Mouse (Mus musculus): Measurements from ENCODE around the gene Fgf4.

Fgf4 gene

DNA sequence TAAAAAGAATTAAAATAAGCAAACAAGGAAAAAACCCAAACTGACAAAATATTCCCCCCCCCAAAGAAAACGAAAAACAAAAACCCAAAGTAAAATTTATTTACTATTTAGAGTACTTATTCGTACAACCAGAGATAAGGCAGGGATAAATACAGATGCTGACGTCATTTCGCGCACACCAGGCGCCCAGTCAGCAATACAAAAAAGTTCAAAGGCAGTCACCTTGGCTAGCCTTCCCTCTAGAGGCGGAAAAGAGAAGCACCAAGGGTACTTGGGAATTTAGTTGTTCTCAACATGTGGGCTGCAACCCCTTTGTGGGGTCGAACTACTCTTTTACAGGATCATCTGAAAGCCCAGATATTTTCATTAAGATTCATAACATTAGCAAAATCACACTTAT is 60.6 kb downstream of the Fgf4 start:
- in situ Hi-C loops (cut with MseI, MboI), result no loop called here

DNA sequence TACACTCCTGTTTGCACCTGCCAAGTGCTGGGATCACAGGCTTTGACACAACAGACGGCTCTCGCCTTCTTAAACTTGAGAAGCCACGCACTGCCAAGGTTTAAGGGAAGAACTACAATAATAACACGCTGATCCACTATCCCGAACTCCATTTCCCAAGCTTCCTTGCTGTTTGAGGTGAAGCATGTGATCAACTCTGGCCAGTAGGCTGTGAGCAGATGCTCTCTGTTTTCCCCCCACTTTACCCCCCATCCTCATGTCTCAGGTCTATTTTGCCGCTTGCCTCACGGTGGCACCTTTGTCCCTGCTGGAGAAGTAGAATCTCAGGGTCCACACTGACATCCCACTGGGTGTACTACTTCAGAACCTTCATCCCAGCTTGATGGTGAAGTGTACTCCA is 61.5 kb downstream of the Fgf4 start:
- in situ Hi-C loops (cut with MseI, MboI), result no loop called here

DNA sequence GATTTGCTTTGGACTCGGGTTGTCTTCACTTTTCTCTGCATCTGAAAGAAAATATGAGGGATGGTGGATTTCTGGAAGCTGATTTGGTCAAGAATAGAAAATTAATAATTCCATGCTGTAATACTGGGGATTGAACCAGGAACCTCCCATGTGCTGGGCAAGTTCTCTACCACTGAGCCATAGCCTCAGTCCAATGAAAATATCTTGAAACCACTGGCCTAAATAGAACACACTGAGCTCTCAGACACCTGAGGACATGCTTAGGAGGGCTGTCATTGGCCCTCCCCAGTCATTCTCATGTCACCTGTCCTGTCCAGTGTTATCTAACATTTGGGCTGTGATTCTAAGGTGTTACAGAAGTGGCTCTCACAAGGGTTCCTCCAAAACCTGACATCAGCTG is 64.0 kb downstream of the Fgf4 start:
- in situ Hi-C loops (cut with MseI, MboI), result no loop called here

DNA sequence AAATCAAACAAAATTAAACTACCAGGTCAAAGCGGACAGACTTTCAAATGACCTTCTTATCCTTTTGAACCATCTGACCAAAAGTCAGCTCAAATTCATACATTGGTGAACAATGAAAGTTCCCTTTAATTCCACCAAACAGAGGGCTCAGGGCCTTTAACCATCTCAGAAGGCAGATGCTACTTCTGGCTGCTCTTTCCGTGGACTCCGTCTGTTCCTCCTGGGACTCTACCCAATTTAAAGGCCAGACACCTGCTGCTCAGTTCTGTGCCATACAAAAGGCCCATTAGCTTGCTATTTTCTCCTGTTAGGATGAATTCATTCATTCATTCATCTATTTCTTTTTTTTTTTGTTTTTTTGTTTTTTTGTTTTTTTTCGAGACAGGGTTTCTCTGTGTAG is 65.7 kb downstream of the Fgf4 start:
- in situ Hi-C loops (cut with MseI, MboI), result no loop called here

DNA sequence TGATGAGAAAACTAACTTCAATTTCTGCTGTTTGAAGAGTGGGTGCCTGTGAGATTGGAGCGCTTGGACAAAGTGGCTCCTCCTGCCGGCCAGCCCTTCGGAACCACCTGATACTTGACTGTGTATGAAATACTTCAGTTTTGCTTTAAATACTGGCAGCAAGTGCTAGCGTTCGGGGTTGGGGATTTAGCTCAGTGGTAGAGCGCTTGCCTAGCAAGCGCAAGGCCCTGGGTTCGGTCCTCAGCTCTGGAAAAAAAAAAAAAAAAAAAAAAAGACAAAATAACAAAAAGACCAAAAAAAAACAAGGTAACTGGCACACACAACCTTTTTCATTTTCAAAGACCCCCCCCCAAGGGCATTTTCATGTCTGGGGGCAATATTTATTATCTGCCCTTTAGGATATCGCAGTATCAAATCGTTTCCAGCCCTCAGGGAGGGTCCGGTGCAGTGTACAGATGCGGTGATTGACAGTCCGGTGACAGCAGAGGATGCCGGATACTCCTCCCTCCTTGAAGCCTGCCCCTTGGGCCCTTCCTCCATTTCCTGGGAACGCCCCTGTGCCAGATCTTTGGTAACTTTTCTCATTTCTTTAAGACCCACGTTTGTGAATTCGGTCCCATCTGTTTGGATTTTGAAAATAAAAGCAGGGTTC is 67.3 kb downstream of the Fgf4 start:
- in situ Hi-C loops (cut with MseI, MboI), result no loop called here

Data from mouse trophoblast stem cell (cell line).